ENCODE assay signal across 24 mouse cellular contexts in genomic region chr13:48979069-48979468, GRCm38 (mm10). TPM values are rescaled to one million over a fixed set of nuclear protein-coding genes. Genes with fewer than 3 reads are reported as not detected.
DNase-seq lines count a peak whose midpoint lies in the region; TF ChIP-seq lines count a peak whose summit lies in the region.
"Had no signal": no experiment of that assay in that cellular context is flagged by ENCODE, and none has a peak within 500 bp of the region (broad histone marks: within the 10 kb centered on the region; RNA-seq: fewer than 3 reads in every experiment).

No protein-coding gene starts in this region.

- TF ChIP-seq POLR2A in myocyte (IDR thresholded peaks at IDR 0.05; ENCODE audit: insufficient read length, low read depth), result no peak

- no peak overlapping the region for H3ac ChIP-seq in myocyte (ENCODE audit: control insufficient read depth, insufficient read length)

- no peak for TF ChIP-seq CTCF in gastrocnemius, adult 2 months (IDR thresholded peaks at IDR 0.05)

- DNase-seq in gastrocnemius, adult 2 months, result no peak
- no peak for DNase-seq in gastrocnemius, postnatal 25 days
- DNase-seq in 3134 (ENCODE audit: extremely low read depth, insufficient read length, low spot score), result peak; percentile 67
- DNase-seq in Muller cell, postnatal 12 days (ENCODE audit: inconsistent ontology term), result peak; percentile 69
- no peak for DNase-seq in c-Kit-positive CD71-positive TER-119-positive erythroid progenitor cells, embryonic 14.5 days (ENCODE audit: low spot score)
- no peak for DNase-seq in adrenal gland, postnatal 25 days
- DNase-seq: adrenal gland, postnatal 10 days; B cell, adult 2 months; cerebellum, adult 2 months; gastrocnemius, postnatal 14 days; heart, postnatal 10 days; lung, adult 2 months; right cerebral cortex, postnatal 25 days; thymus, adult 18-20 months had no signal

- peak overlapping the region; percentile 40; the same call in 1 of the 2 replicates for H3K27ac ChIP-seq in gastrocnemius, adult 2 months
- H3K27ac ChIP-seq: heart, embryonic 10.5 days; hindbrain, embryonic 14.5 days; kidney, postnatal 0 days; left cerebral cortex, adult 2 months; limb, embryonic 10.5 days; macrophage; midbrain, embryonic 12.5 days had no signal

- H3K36me3 ChIP-seq in myocyte (ENCODE audit: control insufficient read depth, insufficient read depth), result no peaks in the 10 kb centered on the region
- H3K36me3 ChIP-seq: G1E; heart, embryonic 10.5 days; limb, embryonic 10.5 days; midbrain, embryonic 12.5 days had no signal

- peak overlapping the region; percentile 80 for H3K4me2 ChIP-seq in myocyte (ENCODE audit: low read depth)
- H3K4me2 ChIP-seq: hindbrain, embryonic 14.5 days; liver, embryonic 11.5 days; midbrain, embryonic 12.5 days had no signal

- intact Hi-C loops in gastrocnemius, adult 2 months (cut with DNase I), result no loop called here

- no peaks in the 10 kb centered on the region for H3K27me3 ChIP-seq in myocyte (ENCODE audit: control insufficient read depth, insufficient read depth, insufficient read length)
- H3K27me3 ChIP-seq: midbrain, embryonic 12.5 days had no signal

- no peak overlapping the region for H3K4me3 ChIP-seq in gastrocnemius, adult 2 months
- no peak overlapping the region for H3K4me3 ChIP-seq in myocyte
- H3K4me3 ChIP-seq: heart, embryonic 10.5 days; left cerebral cortex, adult 2 months; limb, embryonic 10.5 days; midbrain, embryonic 12.5 days had no signal

- H3K79me2 ChIP-seq in myocyte (ENCODE audit: control insufficient read depth, insufficient read depth), result no peaks in the 10 kb centered on the region

TF ChIP-seq in myocyte, 11 proteins besides CTCF, POLR2A, EP300 and RAD21:
- TF ChIP-seq MAX (IDR thresholded peaks at IDR 0.05; ENCODE audit: low read depth) (no peak), REST (IDR thresholded peaks at IDR 0.05; ENCODE audit: insufficient read depth, insufficient read length) (no peak), MYOG (IDR thresholded peaks at IDR 0.05; ENCODE audit: control insufficient read depth in 1 of 3, insufficient read depth in 1 of 3, insufficient read length in 2 of 3, low read depth in 2 of 3) (no peak), POLR2AphosphoS2 (IDR thresholded peaks at IDR 0.05; ENCODE audit: insufficient read length, low read depth) (no peak), MYOD1 (IDR thresholded peaks at IDR 0.05; ENCODE audit: control insufficient read depth in 1 of 3, insufficient read length in 2 of 3, low read depth in 2 of 3) (peak in 1 of 3 experiments; percentile 2)

RNA-seq across cellular contexts. Expression of gene Fam120a, which starts 11.3 kb away (rescaled TPM):
- total RNA-seq in gastrocnemius, adult 2 months (2021), result 100 to 1,000 TPM; 111 to 119 TPM
- total RNA-seq in gastrocnemius, postnatal 25 days (2021), result 100 to 1,000 TPM in 1 of 2 experiments, 10 to 100 TPM in 1; 99.0 to 102 TPM
- 76.9 TPM for polyA plus RNA-seq in myocyte (2012; fragmentation: generic; extraction: Trizol)
- total RNA-seq in adrenal gland, postnatal 25 days (2021), result 189 TPM in 2 replicates

Comparison
In these comparisons a context has a peak if more than half of its experiments do, and no peak if none do; other contexts are left out.
1. DNase-seq: peak in 3134 (single experiment) and Muller cell, postnatal 12 days (single experiment); none in gastrocnemius, adult 2 months (single experiment), gastrocnemius, postnatal 25 days (single experiment), c-Kit-positive CD71-positive TER-119-positive erythroid progenitor cells, embryonic 14.5 days (single experiment) and adrenal gland, postnatal 25 days (single experiment).